Mouse (Mus musculus): ENCODE data around the gene Taar4. TPM values are rescaled to one million over a fixed set of nuclear protein-coding genes. Genes with fewer than 3 reads are reported as not detected.

Taar4 gene
- total and polyA plus RNA-seq, 3 experiments = not detected

- H3K4me1 ChIP-seq (ENCODE audit: control insufficient read depth, insufficient read depth, low read length) = no peaks in the 10 kb centered on the region
- DNase-seq = no peak
- no peak overlapping the region for H3K9ac ChIP-seq (ENCODE audit: low read depth, low read length)
- intact Hi-C loops (cut with DNase I) = no loop called here
- H3K36me3 ChIP-seq (ENCODE audit: control insufficient read depth, insufficient read depth, low read length) = no peaks in the 10 kb centered on the region
- WGBS = 75% methylated on average over 5 of the region's 5 CpGs
- H3K27ac ChIP-seq = no peak overlapping the region
- no peaks in the 10 kb centered on the region for H3K79me2 ChIP-seq (replicated peaks; ENCODE audit: control insufficient read depth, insufficient read depth, low read length)
- no peaks in the 10 kb centered on the region for H3K27me3 ChIP-seq (ENCODE audit: control insufficient read depth, insufficient read depth, low read length)
- no peak overlapping the region for H3K4me3 ChIP-seq
- no peak for TF ChIP-seq EP300 (IDR thresholded peaks at IDR 0.05; ENCODE audit: insufficient read depth, low read depth, low read length)
- peak; percentile 46 for TF ChIP-seq CTCF (IDR thresholded peaks at IDR 0.05)
- TF ChIP-seq POLR2A (IDR thresholded peaks at IDR 0.05; ENCODE audit: insufficient read depth, low read depth, low read length) = no peak
Observed at GRCm38 (mm10) chr10:23942465-23942864, 17.8 kb upstream of the Taar4 start.

GRCm38 (mm10) chr10:23948026-23948425 lies 12.3 kb upstream of the Taar4 start:
- H3K4me3 ChIP-seq = no peak overlapping the region
- H3K36me3 ChIP-seq (ENCODE audit: control insufficient read depth, insufficient read depth, low read length) = no peaks in the 10 kb centered on the region
- intact Hi-C loops (cut with DNase I) = no loop called here
- H3K9ac ChIP-seq (ENCODE audit: low read depth, low read length) = no peak overlapping the region
- no peak overlapping the region for H3K27ac ChIP-seq
- no peaks in the 10 kb centered on the region for H3K4me1 ChIP-seq (ENCODE audit: control insufficient read depth, insufficient read depth, low read length)
- 42% methylated on average over 7 of the region's 7 CpGs for WGBS
- no peak for DNase-seq
- H3K27me3 ChIP-seq (ENCODE audit: control insufficient read depth, insufficient read depth, low read length) = no peaks in the 10 kb centered on the region
- H3K79me2 ChIP-seq (replicated peaks; ENCODE audit: control insufficient read depth, insufficient read depth, low read length) = no peaks in the 10 kb centered on the region
- TF ChIP-seq EP300 (IDR thresholded peaks at IDR 0.05; ENCODE audit: insufficient read depth, low read depth, low read length) = no peak
- TF ChIP-seq POLR2A (IDR thresholded peaks at IDR 0.05; ENCODE audit: insufficient read depth, low read depth, low read length) = no peak
- TF ChIP-seq CTCF (IDR thresholded peaks at IDR 0.05) = no peak

GRCm38 (mm10) chr10:23949508-23950005 lies 10.7 kb upstream of the Taar4 start, which contains the start of gene Taar3:
Gene Taar3, plus strand, starts transcription at chr10:23949558.
- no peak for TF ChIP-seq EP300 (IDR thresholded peaks at IDR 0.05; ENCODE audit: insufficient read depth, low read depth, low read length)
- TF ChIP-seq POLR2A (IDR thresholded peaks at IDR 0.05; ENCODE audit: insufficient read depth, low read depth, low read length) = no peak
- no peak for TF ChIP-seq CTCF (IDR thresholded peaks at IDR 0.05)
- no peak for DNase-seq
- Histone ChIP-seq H3K79me2 (replicated peaks; ENCODE audit: control insufficient read depth, insufficient read depth, low read length) (no peaks in the 10 kb centered on the region), H3K27me3 (ENCODE audit: control insufficient read depth, insufficient read depth, low read length) (no peaks in the 10 kb centered on the region), H3K4me3 (no peak within 1 kb of the TSS), H3K4me1 (ENCODE audit: control insufficient read depth, insufficient read depth, low read length) (no peaks in the 10 kb centered on the region), H3K27ac (no peak within 1 kb of the TSS), H3K9ac (ENCODE audit: low read depth, low read length) (no peak within 1 kb of the TSS), H3K36me3 (ENCODE audit: control insufficient read depth, insufficient read depth, low read length) (no peaks in the 10 kb centered on the region)
- intact Hi-C loops (cut with DNase I) = no loop called here
- WGBS = 81% methylated on average over 16 of the region's 16 CpGs

- H3K4me1 ChIP-seq (ENCODE audit: control insufficient read depth, insufficient read depth, low read length) = no peaks in the 10 kb centered on the region
- no peak overlapping the region for H3K9ac ChIP-seq (ENCODE audit: low read depth, low read length)
- intact Hi-C loops (cut with DNase I) = no loop called here
- H3K27me3 ChIP-seq (ENCODE audit: control insufficient read depth, insufficient read depth, low read length) = no peaks in the 10 kb centered on the region
- TF ChIP-seq POLR2A (IDR thresholded peaks at IDR 0.05; ENCODE audit: insufficient read depth, low read depth, low read length) (no peak), CTCF (IDR thresholded peaks at IDR 0.05) (no peak)
- no peak for DNase-seq
- no peak overlapping the region for H3K27ac ChIP-seq
- no peaks in the 10 kb centered on the region for H3K79me2 ChIP-seq (replicated peaks; ENCODE audit: control insufficient read depth, insufficient read depth, low read length)
- no peak overlapping the region for H3K4me3 ChIP-seq
- H3K36me3 ChIP-seq (ENCODE audit: control insufficient read depth, insufficient read depth, low read length) = no peaks in the 10 kb centered on the region
- WGBS = 73% methylated on average over 6 of the region's 6 CpGs
Observed at GRCm38 (mm10) chr10:23951714-23952113, 8.6 kb upstream of the Taar4 start.

- TF ChIP-seq POLR2A (IDR thresholded peaks at IDR 0.05; ENCODE audit: insufficient read depth, low read depth, low read length) = no peak
- TF ChIP-seq EP300 (IDR thresholded peaks at IDR 0.05; ENCODE audit: insufficient read depth, low read depth, low read length) = no peak
- TF ChIP-seq CTCF (IDR thresholded peaks at IDR 0.05) = no peak
- intact Hi-C loops (cut with DNase I) = no loop called here
- no peaks in the 10 kb centered on the region for H3K27me3 ChIP-seq (ENCODE audit: control insufficient read depth, insufficient read depth, low read length)
- H3K27ac ChIP-seq = no peak overlapping the region
- no peak for DNase-seq
- H3K4me1 ChIP-seq (ENCODE audit: control insufficient read depth, insufficient read depth, low read length) = no peaks in the 10 kb centered on the region
- no peaks in the 10 kb centered on the region for H3K79me2 ChIP-seq (replicated peaks; ENCODE audit: control insufficient read depth, insufficient read depth, low read length)
- WGBS = 42% methylated on average over 3 of the region's 3 CpGs
- no peaks in the 10 kb centered on the region for H3K36me3 ChIP-seq (ENCODE audit: control insufficient read depth, insufficient read depth, low read length)
- no peak overlapping the region for H3K9ac ChIP-seq (ENCODE audit: low read depth, low read length)
- no peak overlapping the region for H3K4me3 ChIP-seq
Observed at GRCm38 (mm10) chr10:23959071-23959470, 1.2 kb upstream of the Taar4 start.

GRCm38 (mm10) chr10:23963444-23963843 lies 3.1 kb downstream of the Taar4 start:
- intact Hi-C loops (cut with DNase I) = no loop called here
- no peak for DNase-seq
- no peaks in the 10 kb centered on the region for H3K4me1 ChIP-seq (ENCODE audit: control insufficient read depth, insufficient read depth, low read length)
- H3K27ac ChIP-seq = no peak overlapping the region
- H3K9ac ChIP-seq (ENCODE audit: low read depth, low read length) = no peak overlapping the region
- no peaks in the 10 kb centered on the region for H3K27me3 ChIP-seq (ENCODE audit: control insufficient read depth, insufficient read depth, low read length)
- no peak for TF ChIP-seq POLR2A (IDR thresholded peaks at IDR 0.05; ENCODE audit: insufficient read depth, low read depth, low read length)
- no peak for TF ChIP-seq CTCF (IDR thresholded peaks at IDR 0.05)
- TF ChIP-seq EP300 (IDR thresholded peaks at IDR 0.05; ENCODE audit: insufficient read depth, low read depth, low read length) = no peak
- no peak overlapping the region for H3K4me3 ChIP-seq
- H3K79me2 ChIP-seq (replicated peaks; ENCODE audit: control insufficient read depth, insufficient read depth, low read length) = no peaks in the 10 kb centered on the region
- WGBS = 21% methylated on average over 3 of the region's 3 CpGs
- H3K36me3 ChIP-seq (ENCODE audit: control insufficient read depth, insufficient read depth, low read length) = no peaks in the 10 kb centered on the region
